Mouse (Mus musculus) WW6 (cell line): ENCODE results near the gene Cops2.

ENCODE experiments used
- DNase-seq: peaks from one replicate; pipeline ENCODE4 v3.0.0-alpha.2; 2013; ENCODE audit warnings: low read depth, low spot score

The Cops2 gene

GRCm38 (mm10) chr2:125781978-125782718 lies 76.8 kb downstream of the Cops2 start:
- no peak for DNase-seq

- no peak for DNase-seq
Measured at GRCm38 (mm10) chr2:125781006-125781405, 77.9 kb downstream of the Cops2 start.
